Mouse (Mus musculus): ENCODE data around the gene Atf6b. TPM values are rescaled to one million over a fixed set of nuclear protein-coding genes. Genes with fewer than 3 reads are reported as not detected.

The Atf6b gene
- polyA plus RNA-seq, 1 experiment, result 61.0 TPM

DNA sequence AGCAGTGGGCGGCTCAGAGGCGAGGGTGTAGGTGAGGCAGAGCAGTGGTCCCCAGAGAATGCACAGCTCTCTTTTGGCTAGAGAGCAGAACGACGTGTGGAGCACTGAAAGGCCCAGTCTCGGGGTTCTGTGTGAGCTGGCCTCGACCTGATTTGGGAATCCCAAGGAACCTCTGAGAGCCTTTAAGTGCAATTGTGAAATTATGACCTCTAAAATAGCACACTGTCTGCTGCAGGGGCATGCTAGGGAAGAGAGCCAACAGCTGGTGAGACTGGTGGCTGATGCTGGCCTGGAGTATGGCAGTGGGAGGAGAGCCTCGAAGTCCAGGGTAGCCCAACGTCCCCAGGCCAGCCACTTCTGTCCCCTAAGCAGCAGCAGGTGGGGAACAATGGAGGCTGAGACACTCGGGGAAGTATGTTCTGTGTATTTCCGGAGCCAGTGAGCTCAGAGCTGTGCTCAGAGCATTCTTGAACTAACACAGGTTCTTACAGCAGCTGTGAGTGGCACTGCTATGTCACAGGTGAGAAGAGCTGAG lies 36.8 kb downstream of the Atf6b start:
- 55% methylated on average over 10 of the region's 10 CpGs for WGBS
- no peak for DNase-seq (ENCODE audit: low read depth, low spot score)

DNA sequence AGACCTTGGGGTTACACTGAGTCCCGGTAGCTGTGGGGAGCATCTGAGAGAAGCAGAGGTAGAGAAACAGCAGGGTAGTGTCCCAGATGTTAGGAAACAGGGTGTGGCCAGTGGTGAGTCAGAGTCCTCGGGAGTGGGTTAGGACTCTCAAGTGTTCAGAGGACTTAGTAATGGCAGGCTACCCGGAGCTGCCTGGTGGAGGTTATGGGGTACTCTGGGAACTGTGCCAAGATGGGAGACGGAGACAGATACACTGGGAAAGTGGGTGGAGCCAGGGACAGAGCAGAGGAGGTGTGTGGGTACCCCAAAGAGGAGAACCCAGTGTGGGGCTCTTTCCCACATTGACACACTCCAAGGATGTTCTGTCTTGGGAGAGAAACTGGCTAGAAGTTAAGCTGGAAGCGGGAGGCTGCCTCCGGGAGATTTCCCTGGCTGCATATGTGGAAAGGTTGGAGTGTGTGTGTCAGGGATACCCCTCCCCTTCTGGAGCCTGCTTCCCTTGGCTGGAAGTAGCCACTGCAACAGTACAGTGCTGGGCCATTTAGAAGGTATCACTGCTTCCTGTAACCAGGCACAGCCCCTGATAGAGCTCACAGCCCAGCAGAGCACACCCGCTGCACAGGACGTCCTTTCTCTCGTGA lies 37.4 kb downstream of the Atf6b start:
- WGBS, result 35% methylated on average over 9 of the region's 9 CpGs
- DNase-seq (ENCODE audit: low read depth, low spot score), result no peak

DNA sequence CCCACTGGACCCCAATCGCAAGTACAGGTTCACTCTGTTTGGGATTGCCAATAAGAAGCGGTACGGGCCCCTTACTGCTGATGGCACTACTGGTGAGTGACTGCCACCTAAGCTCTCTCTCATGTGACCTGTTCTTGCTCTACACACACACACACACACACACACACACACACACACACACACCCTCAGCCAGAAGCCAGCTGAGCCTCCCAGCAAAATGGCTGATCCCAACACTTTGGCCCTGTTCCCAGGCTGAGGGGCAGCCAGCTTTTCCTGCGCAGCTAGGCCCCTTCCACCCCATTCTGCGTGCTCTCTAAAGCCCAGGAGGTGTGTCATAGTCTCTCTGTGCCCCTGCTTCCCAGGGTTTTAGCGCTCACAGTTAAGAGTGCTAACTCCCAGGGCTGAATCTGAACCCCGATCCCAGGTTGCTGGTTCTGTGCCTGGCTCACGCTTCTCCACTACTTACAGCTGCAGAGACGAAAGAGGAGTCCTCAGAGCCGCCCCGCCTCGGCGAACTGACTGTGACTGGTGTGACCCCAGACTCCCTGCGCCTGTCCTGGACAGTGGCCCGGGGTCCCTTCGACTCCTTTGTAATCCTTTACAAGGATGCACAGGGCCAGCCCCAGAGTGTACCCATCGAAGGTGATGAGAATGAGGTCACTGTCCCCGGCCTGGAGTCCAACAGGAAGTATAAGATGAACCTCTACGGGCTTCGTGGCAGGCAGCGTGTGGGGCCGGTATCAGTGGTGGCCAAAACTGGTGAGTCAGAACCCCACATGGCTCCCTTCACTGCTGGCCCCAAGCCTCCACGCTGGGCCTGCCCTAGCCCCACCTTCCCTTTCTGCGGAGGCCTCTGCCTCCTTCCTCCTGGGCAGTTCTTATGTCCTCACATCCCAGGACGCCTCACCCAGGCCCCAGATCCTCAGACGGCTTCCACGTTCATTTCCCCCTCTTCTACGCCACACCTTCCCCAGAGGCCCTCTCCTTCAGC lies 38.5 kb downstream of the Atf6b start:
- no peak for DNase-seq (ENCODE audit: low read depth, low spot score)
- 52% methylated on average over 28 of the region's 28 CpGs for WGBS

DNA sequence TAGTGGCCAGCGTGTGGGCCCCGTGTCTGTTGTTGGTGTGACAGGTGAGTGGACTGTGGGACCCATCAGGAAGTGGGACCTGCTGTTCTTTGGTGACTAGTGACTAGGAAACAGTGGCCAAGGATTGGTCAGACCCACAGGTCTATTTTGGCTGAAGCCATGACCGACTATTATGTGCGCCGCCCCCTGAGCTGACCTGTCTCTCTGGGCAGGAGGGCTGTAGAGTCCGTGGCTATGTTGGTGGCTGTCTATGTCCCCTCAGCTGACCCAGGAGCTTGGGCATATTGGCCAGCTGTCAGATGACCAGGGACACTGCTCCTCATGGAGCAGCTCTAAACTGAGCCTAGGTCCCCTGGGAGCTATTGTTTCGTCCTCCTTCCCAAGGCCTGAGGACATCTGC lies 41.9 kb downstream of the Atf6b start:
- WGBS, result 90% methylated on average over 7 of the region's 7 CpGs
- no peak for DNase-seq (ENCODE audit: low read depth, low spot score)

DNA sequence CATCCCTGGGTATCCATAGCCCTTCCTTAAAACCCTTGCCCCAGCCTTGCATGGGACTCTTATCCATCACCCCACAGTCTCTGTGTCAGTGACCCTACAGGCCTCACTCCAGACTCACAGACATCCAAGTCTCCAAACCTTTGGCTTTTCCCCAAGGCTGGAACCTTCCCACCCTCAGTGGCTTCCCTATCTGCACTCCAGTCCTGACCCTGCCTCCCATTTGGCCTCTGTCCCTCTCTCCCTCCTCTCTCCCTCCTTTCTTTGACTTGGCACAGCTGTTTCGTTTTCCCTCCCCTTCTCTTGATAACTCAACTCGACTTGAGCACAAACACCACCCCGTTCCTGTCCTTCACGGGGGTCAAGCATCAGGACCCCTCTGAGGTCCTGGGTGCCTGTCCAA lies 43.5 kb downstream of the Atf6b start:
- 48% methylated on average over 4 of the region's 4 CpGs for WGBS
- DNase-seq (ENCODE audit: low read depth, low spot score), result no peak

DNA sequence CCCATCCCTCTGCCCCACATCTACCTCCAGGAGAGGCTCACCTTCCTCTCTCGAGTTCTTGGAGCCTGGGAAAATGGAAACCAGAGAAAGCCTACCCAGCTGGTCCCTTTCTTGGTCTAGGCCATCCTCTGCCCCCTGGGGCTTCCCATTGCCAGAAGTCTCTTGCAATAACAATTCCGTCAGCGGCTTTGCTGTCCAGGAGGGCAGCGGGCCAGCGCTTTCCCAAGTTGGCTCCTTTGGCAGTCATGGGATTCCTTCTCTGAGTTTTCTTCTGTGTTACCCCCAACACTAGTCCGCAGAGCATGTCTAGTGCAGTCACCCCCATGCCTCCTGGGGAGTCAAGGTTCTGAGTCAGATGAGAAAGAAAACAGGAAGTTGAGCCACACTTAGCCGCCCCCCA lies 46.0 kb downstream of the Atf6b start:
- WGBS, result 67% methylated on average over 7 of the region's 7 CpGs
- no peak for DNase-seq (ENCODE audit: low read depth, low spot score)

DNA sequence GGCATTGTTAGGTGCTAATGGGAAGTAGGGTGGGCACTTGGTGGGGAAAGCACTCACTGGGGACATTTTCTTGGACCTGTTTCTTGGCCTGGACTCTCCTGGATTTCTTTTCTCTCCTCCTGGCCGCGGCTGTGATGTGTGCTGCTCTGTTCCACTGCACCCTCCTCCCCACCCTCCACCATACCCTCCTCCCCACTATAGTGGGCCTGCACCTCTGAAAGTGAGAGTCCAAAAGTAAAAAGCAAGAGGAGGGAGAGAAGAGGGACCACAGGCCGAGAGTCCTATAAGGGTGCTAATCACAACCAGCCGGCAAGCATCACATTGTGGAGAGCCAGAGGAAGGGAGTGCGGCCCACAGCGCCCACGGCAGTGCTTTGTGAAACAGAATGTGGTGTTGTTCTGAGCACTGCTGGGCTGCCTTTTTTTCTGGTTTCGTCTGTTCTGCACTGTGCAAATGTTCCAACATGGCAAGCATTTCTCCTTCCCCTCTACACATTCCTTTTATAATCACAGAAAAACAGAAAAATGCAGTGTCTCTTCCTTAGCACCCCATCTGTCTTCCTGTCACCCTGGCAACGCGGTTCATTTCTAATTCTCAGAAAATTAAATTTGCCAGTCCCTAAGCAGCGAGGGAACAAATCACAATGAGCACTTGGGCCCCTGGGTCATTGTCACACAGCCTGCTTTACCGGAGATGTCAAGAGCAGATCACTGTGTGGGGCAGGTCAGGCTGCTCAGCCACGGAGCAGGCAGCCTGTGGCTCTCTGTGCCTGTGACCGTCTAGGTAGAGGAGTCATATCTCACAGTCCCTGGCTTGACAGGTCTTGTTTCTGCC lies 52.8 kb downstream of the Atf6b start:
- DNase-seq (ENCODE audit: low read depth, low spot score), result no peak
- WGBS, result 59% methylated on average over 14 of the region's 14 CpGs

DNA sequence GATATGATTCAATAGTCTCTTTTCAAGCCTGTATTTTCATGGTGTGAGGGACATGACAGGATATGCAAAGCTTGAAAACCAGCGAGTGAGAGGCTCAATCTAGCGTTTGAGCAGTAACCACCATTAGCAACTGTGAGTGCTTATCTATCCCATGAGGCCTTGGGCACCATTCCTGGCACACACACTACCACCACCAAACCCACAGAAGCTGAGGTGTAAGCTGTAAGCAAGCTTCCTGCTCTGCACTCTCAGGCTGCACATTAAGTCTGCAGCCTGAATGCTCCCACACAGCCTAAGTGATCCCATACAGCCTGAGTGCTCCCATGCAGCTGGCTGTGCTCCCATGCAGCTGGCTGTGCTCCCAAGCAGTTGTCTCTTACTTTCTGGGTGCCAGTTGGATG lies 53.7 kb downstream of the Atf6b start:
- 55% methylated on average over 2 of the region's 2 CpGs for WGBS
- no peak for DNase-seq (ENCODE audit: low read depth, low spot score)

Other genes starting within 250 kb of the Atf6b start
- 0.64 and 1.3 TPM in 2 replicates for gene BC051142, start 248.3 kb upstream of the Atf6b start, polyA plus RNA-seq (2012; rRNA removed)
- 55.9 and 102 TPM in 2 replicates for gene Btnl4, start 169.8 kb upstream of the Atf6b start, polyA plus RNA-seq (2012; rRNA removed)
- 115 and 205 TPM in 2 replicates for gene Btnl6, start 129.8 kb upstream of the Atf6b start, polyA plus RNA-seq (2012; rRNA removed)
- gene Notch4, start 82.9 kb upstream of the Atf6b start, polyA plus RNA-seq (2012; rRNA removed), result 4.1 and 8.1 TPM in 2 replicates
- 11.2 and 11.8 TPM in 2 replicates for gene Gpsm3, start 57.3 kb upstream of the Atf6b start, polyA plus RNA-seq (2012; rRNA removed)
- gene Pbx2, start 55.9 kb upstream of the Atf6b start, polyA plus RNA-seq (2012; rRNA removed), result 34.5 and 44.4 TPM in 2 replicates
- 1.9 and 2.1 TPM in 2 replicates for gene Ager, start 49.3 kb upstream of the Atf6b start, polyA plus RNA-seq (2012; rRNA removed)
- 171 and 173 TPM in 2 replicates for gene Rnf5, start 43.5 kb upstream of the Atf6b start, polyA plus RNA-seq (2012; rRNA removed)
- gene Agpat1, start 42.9 kb upstream of the Atf6b start, polyA plus RNA-seq (2012; rRNA removed), result 255 and 267 TPM in 2 replicates
- gene Egfl8, start 31.2 kb upstream of the Atf6b start, polyA plus RNA-seq (2012; rRNA removed), result 1.7 and 2.2 TPM in 2 replicates
- 31.1 and 35.8 TPM in 2 replicates for gene Ppt2, start 18.6 kb upstream of the Atf6b start, polyA plus RNA-seq (2012; rRNA removed)
- gene Prrt1, start 17.6 kb upstream of the Atf6b start, polyA plus RNA-seq (2012; rRNA removed), result 4.5 and 5.7 TPM in 2 replicates
- 3.7 and 4.7 TPM in 2 replicates for gene Fkbpl, start 2.4 kb upstream of the Atf6b start, polyA plus RNA-seq (2012; rRNA removed)
- gene Tnxb, start 23.4 kb downstream of the Atf6b start, polyA plus RNA-seq (2012; rRNA removed), result 11.0 and 13.3 TPM in 2 replicates
- 32.9 and 44.2 TPM in 2 replicates for gene C4b, start 96.7 kb downstream of the Atf6b start, polyA plus RNA-seq (2012; rRNA removed)
- 0.05 TPM in 1 of 2 replicates, not detected in the other for gene Cyp21a1, start 157.4 kb downstream of the Atf6b start, polyA plus RNA-seq (2012; rRNA removed)
- gene Stk19, start 189.8 kb downstream of the Atf6b start, polyA plus RNA-seq (2012; rRNA removed), result 49.5 and 57.9 TPM in 2 replicates
- 75.2 and 76.4 TPM in 2 replicates for gene Dxo, start 189.9 kb downstream of the Atf6b start, polyA plus RNA-seq (2012; rRNA removed)
- 61.1 and 89.6 TPM in 2 replicates for gene Skiv2l, start 203.1 kb downstream of the Atf6b start, polyA plus RNA-seq (2012; rRNA removed)
- gene Nelfe, start 203.2 kb downstream of the Atf6b start, polyA plus RNA-seq (2012; rRNA removed), result 31.2 and 33.8 TPM in 2 replicates
- gene Cfb, start 215.4 kb downstream of the Atf6b start, polyA plus RNA-seq (2012; rRNA removed), result 64.4 and 94.3 TPM in 2 replicates
- gene Zbtb12, start 232.3 kb downstream of the Atf6b start, polyA plus RNA-seq (2012; rRNA removed), result 4.7 and 5.8 TPM in 2 replicates
- not detected in 2 replicates for gene Gm20547, start 234.9 kb downstream of the Atf6b start, polyA plus RNA-seq (2012; rRNA removed)